Mouse (Mus musculus) ovary, adult 18-20 months (tissue): Measurements from ENCODE around the gene Olfr1126.
"Not testable (repeated sequence)": the region's sequence is repeated elsewhere in the genome, so short reads cannot be mapped to it uniquely, and the experiment has no call there.

Experiments used
- DNase-seq: peaks from one replicate; pipeline ENCODE4 v3.0.0; 2022; ENCODE audit warnings: low spot score, mixed read lengths

Gene Olfr1126

GRCm38 (mm10) chr2:87453662-87454061, at the start of gene Olfr1126:
TSS of gene Olfr1126 (plus strand) at chr2:87453962.
- no peak for DNase-seq

GRCm38 (mm10) chr2:87416335-87416734, 37.4 kb upstream of the Olfr1126 start, which contains the start of gene Olfr1123:
TSS of gene Olfr1123 (plus strand) at chr2:87416635.
- DNase-seq = no peak

- no peak for DNase-seq
Measured at GRCm38 (mm10) chr2:87429975-87430374, 23.8 kb upstream of the Olfr1126 start, which contains the start of gene Olfr1124. TSS of gene Olfr1124 (plus strand) at chr2:87430275.

GRCm38 (mm10) chr2:87437731-87438130, 16.0 kb upstream of the Olfr1126 start:
- no peak for DNase-seq

GRCm38 (mm10) chr2:87461769-87462168, 8.0 kb downstream of the Olfr1126 start:
- no peak for DNase-seq

- no peak for DNase-seq
Measured at GRCm38 (mm10) chr2:87480207-87480606, 26.4 kb downstream of the Olfr1126 start.

- no peak for DNase-seq
Measured at GRCm38 (mm10) chr2:87481158-87481557, 27.4 kb downstream of the Olfr1126 start.

- DNase-seq = no peak
Measured at GRCm38 (mm10) chr2:87482276-87482675, 28.5 kb downstream of the Olfr1126 start.

GRCm38 (mm10) chr2:87496993-87497392, 43.2 kb downstream of the Olfr1126 start, which contains the start of gene Pramel7:
TSS of gene Pramel7 (minus strand) at chr2:87497093.
- DNase-seq = not testable (repeated sequence)

- no peak for DNase-seq
Measured at GRCm38 (mm10) chr2:87506265-87506664, 52.5 kb downstream of the Olfr1126 start, which contains the start of gene Pramel6. TSS of gene Pramel6 (plus strand) at chr2:87506565.
